Mouse (Mus musculus) gastrocnemius, postnatal 14 days (tissue): ENCODE measurements around the gene Emsy. TPM values are rescaled to one million over a fixed set of nuclear protein-coding genes. Genes with fewer than 3 reads are reported as not detected.

Source experiments
- DNase-seq: peaks from one replicate; pipeline ENCODE4 v3.0.0; 2021; ENCODE audit warnings: mixed read lengths
- intact Hi-C: fragments of 180-260 bp; cut with DNase I; formaldehyde crosslinking; loops from one replicate; pipeline ENCODE4 v1.15.1; 2025; ENCODE audit warnings: low total_unique reads
- total RNA-seq, 2 experiments: library from RNA; stranded (reverse); gene quantifications; 2 replicates each; pipeline ENCODE4 v1.2.3; 2021

Emsy gene
- total RNA-seq, 2 experiments from 2014 or later, result 19.2 to 19.4 TPM

- intact Hi-C loops, result no loop called here
- no peak for DNase-seq
Observed at GRCm38 (mm10) chr7:98589028-98589427, 67.6 kb downstream of the Emsy start.

- intact Hi-C loops, result no loop called here
- DNase-seq, result no peak
Observed at GRCm38 (mm10) chr7:98586313-98586712, 70.3 kb downstream of the Emsy start.

- intact Hi-C loops, result no loop called here
Observed at GRCm38 (mm10) chr7:98584555-98584954, 72.0 kb downstream of the Emsy start.

GRCm38 (mm10) chr7:98581266-98581665 lies 75.3 kb downstream of the Emsy start:
- intact Hi-C loops, result no loop called here
- no peak for DNase-seq

More at GRCm38 (mm10) chr7:98584555-98584954, 72.0 kb downstream of the Emsy start:
- no peak for DNase-seq

GRCm38 (mm10) chr7:98580441-98580840 lies 76.1 kb downstream of the Emsy start:
- intact Hi-C loops, result no loop called here
- no peak for DNase-seq

GRCm38 (mm10) chr7:98579731-98580130 lies 76.9 kb downstream of the Emsy start:
- no peak for DNase-seq
- intact Hi-C loops, result no loop called here

- intact Hi-C loops, result no loop called here
- no peak for DNase-seq
Observed at GRCm38 (mm10) chr7:98577461-98577860, 79.1 kb downstream of the Emsy start.

- intact Hi-C loops, result no loop called here
- no peak for DNase-seq
Observed at GRCm38 (mm10) chr7:98575651-98576239, 80.8 kb downstream of the Emsy start.

- intact Hi-C loops, result no loop called here
- DNase-seq, result no peak
Observed at GRCm38 (mm10) chr7:98574771-98575191, 81.8 kb downstream of the Emsy start.

GRCm38 (mm10) chr7:98574271-98574670 lies 82.3 kb downstream of the Emsy start:
- DNase-seq, result no peak
- intact Hi-C loops, result no loop called here

- intact Hi-C loops, result no loop called here
- peak; percentile 47 for DNase-seq
Observed at GRCm38 (mm10) chr7:98573231-98573781, 83.3 kb downstream of the Emsy start.

- peak; percentile 62 for DNase-seq
- intact Hi-C loops, result no loop called here
Observed at GRCm38 (mm10) chr7:98572223-98572868, 84.2 kb downstream of the Emsy start.

GRCm38 (mm10) chr7:98570824-98571505 lies 85.6 kb downstream of the Emsy start:
- DNase-seq, result no peak

GRCm38 (mm10) chr7:98567056-98567455 lies 89.5 kb downstream of the Emsy start:
- DNase-seq, result no peak
- intact Hi-C loops, result no loop called here

More at GRCm38 (mm10) chr7:98570824-98571505, 85.6 kb downstream of the Emsy start:
- intact Hi-C loops, result no loop called here

GRCm38 (mm10) chr7:98564607-98565364 lies 91.8 kb downstream of the Emsy start:
- peak; percentile 44 for DNase-seq

GRCm38 (mm10) chr7:98563991-98564390 lies 92.6 kb downstream of the Emsy start:
- DNase-seq, result no peak
- intact Hi-C loops, result no loop called here

More at GRCm38 (mm10) chr7:98564607-98565364, 91.8 kb downstream of the Emsy start:
- intact Hi-C loops, result no loop called here

- intact Hi-C loops, result no loop called here
- no peak for DNase-seq
Observed at GRCm38 (mm10) chr7:98562966-98563365, 93.6 kb downstream of the Emsy start.

GRCm38 (mm10) chr7:98562186-98562585 lies 94.4 kb downstream of the Emsy start:
- intact Hi-C loops, result no loop called here
- DNase-seq, result no peak

- DNase-seq, result no peak
- intact Hi-C loops, result no loop called here
Observed at GRCm38 (mm10) chr7:98561556-98562164, 94.9 kb downstream of the Emsy start.
